Mouse (Mus musculus) MEL (cell line): ENCODE results near the gene Tspan32.
A peak's percentile ranks its signal among the peaks of the same experiment; 100 is the strongest.

Experiments
- CTCF ChIP-seq, 3 experiments: IDR thresholded peaks in 2 of 3; conservative IDR thresholded peaks in 1 of 3; 2 replicates each; pipeline ENCODE4 v1.5.1; 2011 to 2012; ENCODE audit warnings: low read length in 3 of 3, low read depth in 2 of 3, mild to moderate bottlenecking in 2 of 3, improper control_type of control experiment in 1 of 3, inconsistent platforms in 1 of 3, mixed read lengths in 1 of 3, moderate library complexity in 1 of 3; ENCODE audit not compliant: control insufficient read depth in 1 of 3, insufficient read depth in 1 of 3, poor library complexity in 1 of 3, severe bottlenecking in 1 of 3
- ELF1 ChIP-seq: IDR thresholded peaks from 2 replicates; pipeline ENCODE4 v1.6.1; 2014; ENCODE audit warnings: low read depth, mild to moderate bottlenecking, inconsistent platforms, low read length, improper control_type of control experiment, moderate library complexity
- EP300 ChIP-seq, 2 experiments: IDR thresholded peaks; 2 replicates each; pipeline ENCODE4 v1.6.1; 2011; ENCODE audit warnings: improper control_type of control experiment in 2 of 2, low read length in 2 of 2, low read depth in 1 of 2, mild to moderate bottlenecking in 1 of 2
- ETS1 ChIP-seq: IDR thresholded peaks from 2 replicates; pipeline ENCODE4 v1.6.1; 2012; ENCODE audit warnings: low read depth, mild to moderate bottlenecking, inconsistent platforms, low read length, improper control_type of control experiment, moderate library complexity
- KAT2A ChIP-seq: conservative IDR thresholded peaks from 2 replicates; pipeline ENCODE4 v1.6.1; 2012; ENCODE audit warnings: low read depth, low read length, improper control_type of control experiment, inconsistent platforms
- MAFK ChIP-seq: IDR thresholded peaks from 2 replicates; pipeline ENCODE4 v1.6.1; 2011; ENCODE audit warnings: low read depth, mild to moderate bottlenecking, low read length, improper control_type of control experiment, borderline replicate concordance
- MEF2A ChIP-seq: IDR thresholded peaks from 2 replicates; pipeline ENCODE4 v1.6.1; 2014; ENCODE audit warnings: low read depth, mild to moderate bottlenecking, inconsistent platforms, low read length, improper control_type of control experiment; ENCODE audit not compliant: poor library complexity, insufficient replicate concordance, severe bottlenecking; ENCODE audit errors: extremely low read depth
- POLR2A ChIP-seq, 2 experiments: IDR thresholded peaks; 2 replicates each; pipeline ENCODE4 v1.6.1; 2011 to 2012; ENCODE audit warnings: low read length in 2 of 2, mild to moderate bottlenecking in 2 of 2, control low read depth in 1 of 2, improper control_type of control experiment in 1 of 2, low read depth in 1 of 2, moderate library complexity in 1 of 2; ENCODE audit not compliant: control insufficient read depth in 1 of 2, insufficient read depth in 1 of 2, poor library complexity in 1 of 2
- SIN3A ChIP-seq: IDR thresholded peaks from 2 replicates; pipeline ENCODE4 v1.6.1; 2012; ENCODE audit warnings: low read length, improper control_type of control experiment, inconsistent platforms
- TCF12 ChIP-seq: IDR thresholded peaks from 2 replicates; pipeline ENCODE4 v1.6.1; 2014; ENCODE audit warnings: low read depth, mild to moderate bottlenecking, inconsistent platforms, low read length, improper control_type of control experiment, moderate library complexity
- ZC3H11A ChIP-seq: IDR thresholded peaks from 2 replicates; pipeline ENCODE4 v1.6.1; 2012; ENCODE audit warnings: low read depth, mild to moderate bottlenecking, inconsistent platforms, low read length, improper control_type of control experiment

GRCm38 (mm10) chr7:143042897-143043300 lies 38.1 kb downstream of the Tspan32 start:
- TF ChIP-seq SIN3A (peak; percentile 25; the same call in 1 of the 2 replicates), EP300 (IDR thresholded peaks at IDR 0.05; ENCODE audit: low read depth in 1 of 2, low read length in 2 of 2) (0 out of 4 replicates have a peak, but pooled peaks of 1 of the 2 experiments have one; percentile 31), CTCF (IDR thresholded peaks at IDR 0.05 in 2 of 3, conservative IDR thresholded peaks at IDR 0.05 in 1 of 3; ENCODE audit: control insufficient read depth in 1 of 3, insufficient read depth in 1 of 3, low read depth in 2 of 3, low read length in 3 of 3, poor library complexity in 1 of 3, severe bottlenecking in 1 of 3) (no peak), ETS1 (no peak), ZC3H11A (no peak), ELF1 (no peak), POLR2A (IDR thresholded peaks at IDR 0.05; ENCODE audit: control insufficient read depth in 1 of 2, insufficient read depth in 1 of 2, low read depth in 1 of 2, low read length in 2 of 2, poor library complexity in 1 of 2) (no peak), MAFK (no peak), KAT2A (no peak), MEF2A (no peak), TCF12 (no peak)
